Mouse (Mus musculus) liver, postnatal 0 days (tissue): ENCODE data around the gene Rbpj.

Experiments
- CTCF ChIP-seq: sonication (generic); IDR thresholded peaks from 2 replicates; pipeline ENCODE4 v1.5.1; 2016; ENCODE audit warnings: antibody characterized with exemption, low read depth
- EP300 ChIP-seq: IDR thresholded peaks from 2 replicates; pipeline ENCODE4 v1.6.1; 2016; ENCODE audit warnings: antibody characterized with exemption, low read depth, mild to moderate bottlenecking

DNA sequence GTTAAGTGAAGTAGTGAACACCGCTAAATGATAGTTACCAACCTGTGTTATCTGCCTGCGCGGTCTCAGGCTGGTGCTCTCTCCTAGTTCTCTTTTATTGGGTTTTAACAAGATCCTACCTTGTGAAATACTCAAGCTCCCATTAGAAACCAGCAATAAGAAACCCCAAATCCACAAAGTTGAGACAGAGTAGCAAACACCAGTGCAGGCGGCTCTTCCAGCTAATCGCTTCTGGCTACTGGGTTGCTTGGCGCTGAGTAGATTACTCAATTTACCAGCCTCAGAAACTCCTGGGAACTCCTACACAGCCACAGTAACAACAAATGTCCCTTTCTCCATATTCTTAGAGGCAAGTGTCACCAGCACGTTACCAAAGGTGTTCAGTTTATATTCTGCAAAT lies 58.2 kb downstream of the Rbpj start:
- TF ChIP-seq EP300 (no peak), CTCF (no peak)
